Comparison of ENCODE assay signal across 12 mouse cellular contexts in genomic region chr11:24980193-24980665, GRCm38 (mm10).
DNase-seq lines count a peak whose midpoint lies in the region; ATAC-seq and TF ChIP-seq lines count a peak whose summit lies in the region.
"Had no signal": no experiment of that assay in that cellular context is flagged by ENCODE, and none has a peak within 500 bp of the region (broad histone marks: within the 10 kb centered on the region; RNA-seq: fewer than 3 reads in every experiment).

No protein-coding gene starts in this region.

- TF ChIP-seq CTCF in left cerebral cortex, adult 2 months (IDR thresholded peaks at IDR 0.05): no peak

- H3K27me3 ChIP-seq in hindbrain, embryonic 16.5 days (replicated peaks; ENCODE audit: control insufficient read depth, insufficient read depth, low read length): no peaks in the 10 kb centered on the region
- H3K27me3 ChIP-seq in neural tube, embryonic 14.5 days (ENCODE audit: control insufficient read depth, insufficient read depth, low read length): no peaks in the 10 kb centered on the region
- H3K27me3 ChIP-seq: CH12.LX had no signal

- no peaks in the 10 kb centered on the region for H3K36me3 ChIP-seq in hindbrain, embryonic 16.5 days (ENCODE audit: control insufficient read depth, insufficient read depth, low read length)
- no peaks in the 10 kb centered on the region for H3K36me3 ChIP-seq in neural tube, embryonic 14.5 days (ENCODE audit: control insufficient read depth, insufficient read depth, low read length)

- intact Hi-C loops in left cerebral cortex, postnatal 4 days (cut with DNase I): no loop called here
- intact Hi-C loops in left cerebral cortex, adult 2 months (cut with DNase I): no loop called here

- H3K9me3 ChIP-seq in hindbrain, embryonic 16.5 days (ENCODE audit: control insufficient read depth, low read length): no peaks in the 10 kb centered on the region
- H3K9me3 ChIP-seq in neural tube, embryonic 14.5 days (ENCODE audit: control insufficient read depth, low read length): no peaks in the 10 kb centered on the region

- peak; percentile 78 for DNase-seq in left cerebral cortex, postnatal 4 days
- DNase-seq in left cerebral cortex, adult 2 months (ENCODE audit: extremely low spot score in 1 of 2, low spot score in 2 of 2): no peak
- DNase-seq in cerebellum, adult 9-10 months: peak; percentile 90
- no peak for DNase-seq in thymus, postnatal 36 days
- DNase-seq in embryo, embryonic 10 days (ENCODE audit: low spot score): no peak
- DNase-seq: liver; lung, postnatal 10 days; thymus, postnatal 25 days had no signal

- no peak overlapping the region for H3K27ac ChIP-seq in left cerebral cortex, adult 2 months
- H3K27ac ChIP-seq in hindbrain, embryonic 16.5 days (ENCODE audit: low read depth, low read length): no peak overlapping the region
- no peak overlapping the region for H3K27ac ChIP-seq in neural tube, embryonic 14.5 days (ENCODE audit: low read depth, low read length)
- H3K27ac ChIP-seq: kidney, postnatal 0 days had no signal

- H3K4me2 ChIP-seq in hindbrain, embryonic 16.5 days (ENCODE audit: low read length): peak overlapping the region; percentile 37
- H3K4me2 ChIP-seq in neural tube, embryonic 14.5 days (ENCODE audit: low read depth, low read length): peak overlapping the region; percentile 29; the same call in 1 of the 2 replicates

- 46% methylated on average over 9 of the region's 9 CpGs for WGBS in hindbrain, embryonic 16.5 days
- WGBS in neural tube, embryonic 14.5 days: 33% methylated on average over 9 of the region's 9 CpGs

- H3K9ac ChIP-seq in hindbrain, embryonic 16.5 days (ENCODE audit: low read depth, low read length): no peak overlapping the region
- no peak overlapping the region for H3K9ac ChIP-seq in neural tube, embryonic 14.5 days (replicated peaks; ENCODE audit: low read depth, low read length)

- H3K4me3 ChIP-seq in left cerebral cortex, adult 2 months: no peak overlapping the region
- no peak overlapping the region for H3K4me3 ChIP-seq in hindbrain, embryonic 16.5 days (ENCODE audit: low read length)
- H3K4me3 ChIP-seq in neural tube, embryonic 14.5 days (ENCODE audit: low read depth, low read length): no peak overlapping the region

- no peaks in the 10 kb centered on the region; the same call in none of the 2 replicates for H3K4me1 ChIP-seq in hindbrain, embryonic 16.5 days (ENCODE audit: control insufficient read depth, insufficient read depth, low read depth, low read length)
- peaks cover 12% of the 10 kb centered on the region for H3K4me1 ChIP-seq in neural tube, embryonic 14.5 days (ENCODE audit: control insufficient read depth, insufficient read depth, low read length)

- peak; percentile 90 for ATAC-seq in hindbrain, embryonic 16.5 days
- ATAC-seq in neural tube, embryonic 14.5 days (ENCODE audit: low read depth): peak; percentile 72; the same call in 1 of the 2 replicates

Comparison
In these comparisons a context has a peak if more than half of its experiments do, and no peak if none do; other contexts are left out.
1. DNase-seq: peak in left cerebral cortex, postnatal 4 days (single experiment) and cerebellum, adult 9-10 months (single experiment); none in left cerebral cortex, adult 2 months (0 of 2), thymus, postnatal 36 days (0 of 2) and embryo, embryonic 10 days (single experiment).